Mouse (Mus musculus) limb, embryonic 11.5 days (tissue): ENCODE measurements at regions not wholly inside any gene's neighbourhood (a gene's known extent, or its start where the extent isn't known, plus 50 kb on each side); places are given as distances from the start of the nearest gene placed in this dataset.

Experiments
- ATAC-seq: fragments of 200-750 bp; cut with Nextera tagmentation; 2 replicates; pipeline ENCODE4 v1.8.0; 2017; ENCODE audit warnings: low read depth; ENCODE audit not compliant: insufficient number of reproducible peaks, low FRiP score, low TSS enrichment
- DNase-seq: peaks from one replicate; pipeline ENCODE4 v3.0.0-alpha.2; 2015; ENCODE audit warnings: low spot score
- H3K27ac ChIP-seq: fragments of 300-500 bp; sonication (generic); replicated peaks from 2 replicates; pipeline ENCODE4 v1.5.1; 2014; ENCODE audit warnings: low read depth, mild to moderate bottlenecking, low read length
- H3K27me3 ChIP-seq: fragments of 300-500 bp; sonication (generic); 2 replicates; pipeline ENCODE4 v1.6.1; 2014; ENCODE audit warnings: mild to moderate bottlenecking, low read length, mixed read lengths; ENCODE audit not compliant: control insufficient read depth, insufficient read depth
- H3K36me3 ChIP-seq: fragments of 300-500 bp; sonication (generic); 2 replicates; pipeline ENCODE4 v1.6.1; 2014; ENCODE audit warnings: mild to moderate bottlenecking, low read length, moderate library complexity, mixed read lengths; ENCODE audit not compliant: control insufficient read depth, insufficient read depth
- H3K4me1 ChIP-seq: fragments of 300-500 bp; sonication (generic); 2 replicates; pipeline ENCODE4 v1.6.1; 2014; ENCODE audit warnings: low read length, mixed read lengths; ENCODE audit not compliant: control insufficient read depth, insufficient read depth
- H3K4me2 ChIP-seq: fragments of 300-500 bp; sonication (generic); 2 replicates; pipeline ENCODE4 v1.6.1; 2014; ENCODE audit warnings: low read depth, mild to moderate bottlenecking, moderate library complexity; ENCODE audit not compliant: severe bottlenecking
- H3K4me3 ChIP-seq: fragments of 300-500 bp; sonication (generic); 2 replicates; pipeline ENCODE4 v1.5.1; 2014; ENCODE audit warnings: low read depth, low read length
- H3K9ac ChIP-seq: fragments of 300-500 bp; sonication (generic); 2 replicates; pipeline ENCODE4 v1.6.1; 2014; ENCODE audit warnings: mild to moderate bottlenecking, low read length
- H3K9me3 ChIP-seq: fragments of 300-500 bp; sonication (generic); 2 replicates; pipeline ENCODE4 v1.6.1; 2016; ENCODE audit warnings: low read length; ENCODE audit not compliant: control insufficient read depth
- WGBS: fragments of 180-500 bp; shearing (Covaris S2); extraction: QIAGEN DNeasy Blood & Tissue Kit; methylation state at CpG from one replicate; pipeline ENCODE4 v1.1.7; 2014; 5-methylcytosine and 5-hydroxymethylcytosine counted together

DNA sequence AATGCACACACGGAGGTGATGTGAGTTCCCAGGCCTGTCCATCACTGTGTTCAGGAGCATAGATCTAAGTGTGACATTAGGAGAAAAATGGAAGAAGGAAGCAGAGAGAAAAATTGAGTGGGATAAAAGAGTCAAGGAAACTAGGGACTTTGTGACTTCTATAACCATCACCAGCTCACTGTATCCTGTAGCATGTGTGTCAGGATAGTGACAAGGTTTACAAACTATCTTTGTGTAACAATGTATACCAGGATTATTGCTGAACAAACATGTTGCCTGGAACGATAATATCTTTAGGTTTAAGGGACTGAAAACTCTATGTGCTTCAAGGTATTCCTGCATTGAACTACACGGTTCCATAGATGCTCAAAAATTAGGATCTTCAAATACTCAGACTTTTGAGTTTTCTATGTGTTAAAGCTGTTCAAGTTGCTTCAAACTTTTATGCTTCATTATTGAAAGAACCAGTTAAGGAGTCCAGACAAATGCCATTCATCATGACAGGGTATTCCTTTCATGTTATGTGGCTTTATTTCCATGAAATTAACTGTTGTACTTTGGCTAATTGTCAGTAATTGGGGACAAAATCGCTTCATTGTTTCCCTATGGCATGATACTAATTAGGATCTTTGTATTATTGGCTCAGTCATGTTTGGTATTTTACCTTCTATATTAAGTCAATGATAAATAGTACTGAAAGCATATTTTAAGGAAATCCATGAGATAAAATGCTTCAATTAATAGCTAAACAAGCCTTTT lies 200.5 kb downstream of the Gm11146 start:
- no peak overlapping the region for H3K4me2 ChIP-seq
- ATAC-seq = no peak
- no peak overlapping the region for H3K9ac ChIP-seq
- no peak overlapping the region for H3K4me3 ChIP-seq
- no peaks in the 10 kb centered on the region for H3K36me3 ChIP-seq
- no peaks in the 10 kb centered on the region for H3K9me3 ChIP-seq
- no peaks in the 10 kb centered on the region for H3K27me3 ChIP-seq
- DNase-seq = no peak
- WGBS = 69% methylated on average over 4 of the region's 4 CpGs
- H3K27ac ChIP-seq = no peak overlapping the region
- peaks cover 27% of the 10 kb centered on the region for H3K4me1 ChIP-seq

DNA sequence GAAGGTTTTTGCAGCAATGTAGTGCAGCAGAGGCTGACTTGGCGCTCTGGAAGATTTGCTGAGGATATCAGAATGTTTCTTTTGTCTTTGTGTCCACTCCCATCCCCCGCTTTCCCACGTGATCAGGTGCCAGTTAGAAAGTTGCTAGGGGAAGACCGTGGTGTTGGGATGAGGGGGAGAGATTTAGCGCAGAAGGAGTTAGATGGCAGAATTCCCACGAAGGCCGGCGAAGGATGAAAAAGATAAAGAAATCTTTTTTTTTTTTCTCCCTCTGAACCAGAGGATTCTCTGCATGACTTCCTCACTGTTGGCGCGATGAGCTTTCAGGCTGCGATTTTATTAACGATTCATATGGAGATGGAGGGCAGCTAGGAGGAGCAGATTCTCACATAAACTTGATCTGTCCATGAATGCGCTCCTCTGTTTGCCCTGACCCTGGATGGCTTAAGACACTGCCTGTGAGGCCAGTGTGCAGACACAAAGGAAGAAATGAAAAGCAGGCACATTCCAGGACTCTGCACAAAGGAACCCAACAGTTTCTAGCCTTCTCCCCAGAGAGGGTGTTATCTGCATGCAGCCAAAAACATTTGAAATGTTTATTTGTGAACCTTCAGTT lies 201.5 kb downstream of the Gm11146 start:
- H3K9ac ChIP-seq = peak overlapping the region; percentile 17
- H3K36me3 ChIP-seq = no peaks in the 10 kb centered on the region
- ATAC-seq (no peak), DNase-seq (peak; percentile 73)
- no peak overlapping the region; the same call in 1 of the 2 replicates for H3K4me3 ChIP-seq
- 6% methylated on average over 13 of the region's 13 CpGs for WGBS
- H3K4me2 ChIP-seq = peak overlapping the region; percentile 39
- no peak overlapping the region; the same call in 1 of the 2 replicates for H3K27ac ChIP-seq
- H3K4me1 ChIP-seq = peaks cover 23% of the 10 kb centered on the region
- H3K9me3 ChIP-seq = no peaks in the 10 kb centered on the region
- no peaks in the 10 kb centered on the region for H3K27me3 ChIP-seq

- Histone ChIP-seq H3K9ac (peak overlapping the region; percentile 17), H3K27ac (no peak overlapping the region), H3K4me3 (no peak overlapping the region; the same call in 1 of the 2 replicates), H3K4me2 (peak overlapping the region; percentile 39; the same call in 1 of the 2 replicates), H3K36me3 (no peaks in the 10 kb centered on the region), H3K4me1 (peaks cover 23% of the 10 kb centered on the region), H3K27me3 (no peaks in the 10 kb centered on the region), H3K9me3 (no peaks in the 10 kb centered on the region)
- 15% methylated on average over 10 of the region's 10 CpGs for WGBS
- ATAC-seq (no peak), DNase-seq (peak; percentile 27)
Measured at GRCm38 (mm10) chr16:77399846-77400275, 202.0 kb downstream of the Gm11146 start.

- no peaks in the 10 kb centered on the region for H3K9me3 ChIP-seq
- no peaks in the 10 kb centered on the region for H3K27me3 ChIP-seq
- no peak overlapping the region for H3K27ac ChIP-seq
- no peaks in the 10 kb centered on the region for H3K4me1 ChIP-seq
- no peak overlapping the region for H3K4me3 ChIP-seq
- no peaks in the 10 kb centered on the region for H3K36me3 ChIP-seq
- 78% methylated on average over 3 of the region's 3 CpGs for WGBS
- H3K4me2 ChIP-seq = no peak overlapping the region
- no peak for ATAC-seq
- H3K9ac ChIP-seq = no peak overlapping the region
- DNase-seq = no peak
Measured at GRCm38 (mm10) chr16:77394054-77394716, 207.7 kb downstream of the Gm11146 start.

DNA sequence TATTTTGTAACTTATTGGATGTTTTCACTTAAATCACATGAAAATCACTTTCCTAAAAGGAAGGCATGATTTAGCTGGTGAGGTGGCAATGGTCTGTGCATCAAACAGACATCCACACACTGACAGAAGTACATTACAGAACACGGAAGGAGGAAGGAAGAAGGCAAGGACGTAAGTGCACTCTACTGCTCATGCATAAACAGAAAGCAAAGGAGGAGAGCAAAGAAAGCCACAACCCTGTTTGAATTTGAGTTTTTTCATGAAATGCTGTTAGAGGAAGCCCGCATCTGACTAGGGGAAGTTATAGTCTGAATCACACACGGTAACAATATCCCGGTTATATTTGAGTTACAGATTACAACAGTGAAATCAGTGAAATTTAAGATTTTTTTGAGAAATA lies 208.4 kb downstream of the Gm11146 start:
- H3K36me3 ChIP-seq = no peaks in the 10 kb centered on the region
- no peak overlapping the region for H3K4me2 ChIP-seq
- no peak for ATAC-seq
- WGBS = 89% methylated on average over 5 of the region's 5 CpGs
- H3K4me1 ChIP-seq = no peaks in the 10 kb centered on the region
- no peak overlapping the region for H3K27ac ChIP-seq
- no peak for DNase-seq
- no peaks in the 10 kb centered on the region for H3K27me3 ChIP-seq
- no peak overlapping the region for H3K9ac ChIP-seq
- H3K9me3 ChIP-seq = no peaks in the 10 kb centered on the region
- H3K4me3 ChIP-seq = no peak overlapping the region

DNA sequence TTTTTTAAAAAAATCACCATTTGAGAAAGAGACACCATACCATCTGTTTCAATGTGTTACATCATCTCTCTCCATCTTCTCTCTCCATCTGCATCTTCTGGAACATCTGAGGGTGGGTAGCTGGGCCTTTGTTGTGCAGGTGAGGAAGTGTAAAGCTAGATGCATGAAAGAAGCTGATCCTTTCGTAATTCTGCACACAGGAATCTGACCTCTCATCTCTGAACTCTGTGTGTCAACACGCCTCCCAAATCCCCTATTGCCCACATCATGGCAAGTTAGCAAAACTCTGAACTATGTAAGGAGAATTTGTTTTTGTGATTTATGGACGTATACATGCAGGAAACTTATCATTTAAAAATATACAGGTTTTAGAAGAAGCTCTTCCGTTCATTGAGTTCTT lies 209.7 kb downstream of the Gm11146 start:
- Histone ChIP-seq H3K27me3 (no peaks in the 10 kb centered on the region), H3K4me3 (no peak overlapping the region)
- no peak for DNase-seq

DNA sequence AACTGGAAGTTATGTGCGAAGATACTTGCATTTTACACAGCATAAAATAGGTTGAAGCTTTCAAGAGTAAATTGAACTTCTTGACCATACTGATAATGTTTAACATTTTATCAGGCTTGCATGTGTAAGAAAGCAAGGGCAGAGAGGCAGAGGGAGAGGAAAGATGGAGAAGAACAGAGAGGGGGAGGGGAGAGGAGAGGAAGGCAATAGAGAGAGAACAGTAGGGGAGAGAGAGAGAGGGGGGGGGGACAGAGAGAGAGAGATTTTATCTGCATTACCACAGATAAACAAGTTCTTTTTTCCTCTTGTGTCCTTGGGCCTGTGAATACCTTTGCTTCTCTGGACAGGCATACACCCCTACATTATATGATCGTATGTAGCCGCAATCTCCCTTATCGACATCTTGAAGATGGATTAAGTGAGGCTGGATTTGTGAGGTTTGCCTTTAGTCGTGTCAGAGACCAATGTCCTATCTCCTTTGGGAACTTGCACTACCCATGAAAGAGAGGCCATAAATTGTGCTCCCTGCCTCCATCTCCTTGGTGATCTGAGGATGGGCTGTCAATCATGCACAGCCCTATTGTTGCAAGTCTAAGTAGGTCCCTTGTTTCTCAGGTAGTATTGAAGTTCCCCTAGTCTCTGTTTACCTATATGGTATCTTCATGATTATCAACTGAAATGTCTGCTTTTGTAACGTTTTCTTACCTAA lies 217.7 kb downstream of the Gm11146 start:
- ATAC-seq (no peak), DNase-seq (no peak)
- H3K9ac ChIP-seq = no peak overlapping the region
- no peaks in the 10 kb centered on the region for H3K36me3 ChIP-seq
- no peaks in the 10 kb centered on the region for H3K9me3 ChIP-seq
- WGBS = 72% methylated on average over 6 of the region's 6 CpGs
- H3K4me1 ChIP-seq = no peaks in the 10 kb centered on the region
- no peak overlapping the region for H3K4me3 ChIP-seq
- H3K4me2 ChIP-seq = no peak overlapping the region
- H3K27ac ChIP-seq = no peak overlapping the region
- H3K27me3 ChIP-seq = no peaks in the 10 kb centered on the region

More for the DNA sequence above, 209.7 kb downstream of the Gm11146 start:
- no peak overlapping the region for H3K4me2 ChIP-seq
- H3K4me1 ChIP-seq = no peaks in the 10 kb centered on the region
- no peak for ATAC-seq
- H3K36me3 ChIP-seq = no peaks in the 10 kb centered on the region
- no peak overlapping the region for H3K27ac ChIP-seq
- H3K9ac ChIP-seq = no peak overlapping the region
- 85% methylated on average over 4 of the region's 4 CpGs for WGBS
- H3K9me3 ChIP-seq = no peaks in the 10 kb centered on the region

GRCm38 (mm10) chr16:77382790-77383189 lies 219.1 kb downstream of the Gm11146 start:
- WGBS = 88% methylated on average over 2 of the region's 2 CpGs

More at GRCm38 (mm10) chr16:77382790-77383189, 219.1 kb downstream of the Gm11146 start:
- Histone ChIP-seq H3K36me3 (no peaks in the 10 kb centered on the region), H3K4me3 (no peak overlapping the region), H3K4me2 (no peak overlapping the region), H3K4me1 (no peaks in the 10 kb centered on the region), H3K27me3 (no peaks in the 10 kb centered on the region), H3K9me3 (no peaks in the 10 kb centered on the region), H3K9ac (no peak overlapping the region), H3K27ac (no peak overlapping the region)
- ATAC-seq (no peak), DNase-seq (no peak)
